Mouse (Mus musculus) testis, adult 2 months (tissue): ENCODE measurements around the gene Slc15a2.

Experiments
- CTCF ChIP-seq: fragments of 200-500 bp; IDR thresholded peaks from 2 replicates; pipeline ENCODE4 v1.5.1; 2012; ENCODE audit warnings: low read depth, mild to moderate bottlenecking, inconsistent platforms, low read length, moderate library complexity; ENCODE audit not compliant: control insufficient read depth, insufficient read depth, insufficient replicate concordance
- POLR2A ChIP-seq: fragments of 200-500 bp; IDR thresholded peaks from 2 replicates; pipeline ENCODE4 v1.6.1; 2012; ENCODE audit warnings: low read depth, mild to moderate bottlenecking, inconsistent platforms, low read length, moderate library complexity; ENCODE audit not compliant: control insufficient read depth

DNA sequence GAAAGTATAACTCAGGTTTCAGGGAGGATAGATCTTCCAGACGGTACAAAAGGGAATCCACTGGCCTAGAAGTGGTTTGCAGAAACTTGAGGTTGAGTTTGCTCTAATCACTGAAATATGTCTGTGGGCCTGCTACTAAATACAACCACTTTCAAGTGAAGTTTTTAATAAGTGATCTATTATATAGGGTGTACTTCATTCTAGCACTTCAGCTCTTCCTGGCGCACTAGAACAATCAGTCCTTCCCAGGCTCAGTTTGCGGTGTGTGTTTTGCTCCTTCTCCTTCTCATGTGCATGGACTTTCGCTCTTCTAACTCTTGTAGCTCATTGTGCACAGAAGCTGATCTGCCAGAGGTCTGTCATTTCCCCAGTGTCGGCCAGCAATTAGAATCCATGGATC is 11.8 kb downstream of the Slc15a2 start:
- no peak for TF ChIP-seq CTCF
- no peak for TF ChIP-seq POLR2A
